Mouse (Mus musculus): ENCODE results near the gene Dohh. TPM values are rescaled to one million over a fixed set of nuclear protein-coding genes. Genes with fewer than 3 reads are reported as not detected.

The Dohh gene
- polyA plus RNA-seq, 1 experiment = 114 TPM

DNA sequence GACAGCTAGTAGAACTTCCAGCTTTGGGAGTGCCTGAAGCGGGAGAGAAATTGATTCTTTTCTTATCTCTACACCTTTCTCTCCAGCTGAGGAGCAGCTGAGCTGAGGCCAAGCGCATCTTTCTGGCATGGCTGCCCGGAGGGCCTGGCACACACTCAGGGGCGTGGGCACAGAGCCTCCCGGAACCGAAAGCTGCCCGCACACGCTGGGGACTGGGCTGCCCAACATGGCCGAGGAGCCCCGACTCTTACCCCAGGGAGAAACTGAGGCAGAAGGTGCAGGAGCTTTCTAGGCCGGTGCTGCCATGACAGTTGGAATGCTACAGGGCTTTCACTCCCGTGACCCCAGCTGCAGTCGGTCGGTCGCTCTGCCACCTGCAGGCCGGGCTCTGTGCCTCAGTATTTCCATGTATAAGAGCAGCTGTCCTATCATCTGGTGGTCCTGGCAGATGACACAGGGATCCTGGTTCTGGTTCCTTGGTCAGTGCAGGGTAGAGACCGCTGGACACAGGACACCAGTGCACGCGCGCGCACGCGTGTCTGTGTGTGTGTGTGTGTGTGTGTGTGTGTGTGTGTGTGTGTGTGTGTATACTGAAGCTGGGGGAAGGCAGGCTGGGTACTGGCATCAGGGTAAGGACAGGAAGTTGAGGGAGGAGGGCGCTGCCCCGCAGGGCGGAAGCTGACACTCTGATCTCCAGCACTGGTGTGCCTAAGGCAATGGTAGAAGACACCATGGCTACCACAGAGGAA is 49.5 kb downstream of the Dohh start:
- H3K36me3 ChIP-seq (replicated peaks; ENCODE audit: low read length) = no peaks in the 10 kb centered on the region

DNA sequence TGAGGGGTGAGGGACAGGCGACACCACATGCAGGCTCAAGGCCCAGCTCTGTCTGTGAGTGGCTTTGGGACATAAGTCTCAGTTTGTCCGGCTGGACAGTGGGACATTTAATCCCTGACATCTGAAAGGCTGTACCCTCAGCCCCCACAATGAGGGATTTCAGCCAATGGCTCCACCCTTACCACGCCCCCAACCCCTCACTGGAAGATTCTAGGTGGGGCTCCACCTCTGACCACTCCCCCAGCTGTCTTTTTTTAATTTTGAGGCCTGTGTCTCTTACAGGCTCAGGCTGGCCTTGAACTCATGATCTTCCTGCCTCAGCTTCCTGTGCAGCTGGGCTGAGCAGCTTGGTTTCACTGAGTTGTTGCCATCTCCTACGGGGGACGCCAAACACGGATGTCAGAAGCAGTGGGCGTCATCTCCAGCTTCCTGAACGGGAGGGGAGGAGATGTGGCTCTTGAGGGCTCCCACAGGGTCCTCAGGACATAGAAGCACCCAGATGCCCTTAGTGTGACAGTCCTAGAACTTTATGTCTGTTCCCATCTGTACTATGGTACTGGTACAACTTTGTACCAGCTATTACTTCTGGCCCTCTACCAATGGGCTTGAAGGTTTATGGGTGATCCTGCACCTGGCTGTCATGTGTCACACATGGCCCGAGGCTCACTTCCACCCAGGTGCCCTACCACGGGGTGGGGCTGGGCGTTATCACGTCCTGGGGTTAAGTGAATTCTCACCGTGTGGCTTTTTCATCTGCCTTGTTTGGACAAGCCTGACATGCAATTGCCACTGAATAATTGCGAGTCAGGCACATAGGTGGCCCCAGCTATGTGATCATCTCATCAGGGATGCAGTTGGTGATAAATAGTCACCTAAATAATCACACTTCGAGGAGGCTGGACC is 50.4 kb downstream of the Dohh start:
- TF ChIP-seq FLI1 (IDR thresholded peaks at IDR 0.05; ENCODE audit: low read length) (no peak), GATA1 (IDR thresholded peaks at IDR 0.05; ENCODE audit: borderline replicate concordance, low read length) (no peak)
- no peaks in the 10 kb centered on the region for H3K9me3 ChIP-seq
- no peaks in the 10 kb centered on the region for H3K36me3 ChIP-seq (replicated peaks; ENCODE audit: low read length)
- H3K27me3 ChIP-seq (replicated peaks) = no peaks in the 10 kb centered on the region
- H3K4me3 ChIP-seq (replicated peaks) = peak overlapping the region; percentile 57
- peaks cover 50% of the 10 kb centered on the region for H3K4me1 ChIP-seq

More for the DNA sequence above, 49.5 kb downstream of the Dohh start:
- Histone ChIP-seq H3K9me3 (no peaks in the 10 kb centered on the region), H3K4me1 (peaks cover 59% of the 10 kb centered on the region), H3K27me3 (replicated peaks) (no peaks in the 10 kb centered on the region), H3K4me3 (replicated peaks) (peak overlapping the region; percentile 59)
- TF ChIP-seq GATA1 (IDR thresholded peaks at IDR 0.05; ENCODE audit: borderline replicate concordance, low read length) (no peak), FLI1 (IDR thresholded peaks at IDR 0.05; ENCODE audit: low read length) (no peak)

DNA sequence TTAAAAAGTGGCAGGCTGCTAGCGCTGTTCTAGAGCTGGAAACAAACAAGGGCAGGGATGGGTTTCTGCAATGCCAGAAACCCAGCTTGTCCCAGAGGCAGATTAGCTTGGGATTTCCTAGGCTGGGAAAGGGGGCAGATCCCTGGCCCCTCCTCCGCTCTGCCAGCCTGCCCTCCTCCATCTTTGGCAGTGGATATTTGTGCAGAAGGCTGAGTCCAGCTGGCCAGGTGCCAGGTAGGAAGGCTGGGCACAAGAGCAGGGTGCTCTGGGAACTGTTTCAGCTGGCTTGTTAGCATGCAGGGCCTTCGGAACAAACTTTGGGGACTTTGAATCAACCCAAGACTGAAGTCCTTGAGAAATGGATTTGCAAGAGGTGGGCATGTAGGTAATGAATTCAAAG is 51.2 kb downstream of the Dohh start:
- Histone ChIP-seq H3K27me3 (replicated peaks) (peaks cover 3% of the 10 kb centered on the region), H3K9me3 (no peaks in the 10 kb centered on the region), H3K4me1 (peaks cover 47% of the 10 kb centered on the region), H3K36me3 (replicated peaks; ENCODE audit: low read length) (no peaks in the 10 kb centered on the region), H3K4me3 (replicated peaks) (no peak overlapping the region)
- TF ChIP-seq GATA1 (IDR thresholded peaks at IDR 0.05; ENCODE audit: borderline replicate concordance, low read length) (no peak), FLI1 (IDR thresholded peaks at IDR 0.05; ENCODE audit: low read length) (no peak)

Other genes with a start within 250 kb of the Dohh start
- gene Zbtb7a, start 249.2 kb upstream of the Dohh start, polyA plus RNA-seq (2012; ENCODE audit: insufficient read depth, low replicate concordance) = 100.0 and 136 TPM in 2 replicates
- 95.2 and 184 TPM in 2 replicates for gene Pias4, start 216.5 kb upstream of the Dohh start, polyA plus RNA-seq (2012; ENCODE audit: insufficient read depth, low replicate concordance)
- gene Eef2, start 207.8 kb upstream of the Dohh start, polyA plus RNA-seq (2012; ENCODE audit: insufficient read depth, low replicate concordance) = 439 and 1,295 TPM in 2 replicates
- gene Dapk3, start 201.4 kb upstream of the Dohh start, polyA plus RNA-seq (2012; ENCODE audit: insufficient read depth, low replicate concordance) = 168 TPM in 2 replicates
- not detected in 2 replicates for gene 4930442H23Rik, start 200.6 kb upstream of the Dohh start, polyA plus RNA-seq (2012; ENCODE audit: insufficient read depth, low replicate concordance)
- not detected in 2 replicates for gene Nmrk2, start 182.4 kb upstream of the Dohh start, polyA plus RNA-seq (2012; ENCODE audit: insufficient read depth, low replicate concordance)
- not detected in 2 replicates for gene Atcay, start 153.6 kb upstream of the Dohh start, polyA plus RNA-seq (2012; ENCODE audit: insufficient read depth, low replicate concordance)
- 1.4 TPM in 1 of 2 replicates, not detected in the other for gene Zfr2, start 151.3 kb upstream of the Dohh start, polyA plus RNA-seq (2012; ENCODE audit: insufficient read depth, low replicate concordance)
- gene Matk, start 131.5 kb upstream of the Dohh start, polyA plus RNA-seq (2012; ENCODE audit: insufficient read depth, low replicate concordance) = 6.2 and 21.4 TPM in 2 replicates
- 458 and 769 TPM in 2 replicates for gene Mrpl54, start 117.5 kb upstream of the Dohh start, polyA plus RNA-seq (2012; ENCODE audit: insufficient read depth, low replicate concordance)
- gene Apba3, start 117.5 kb upstream of the Dohh start, polyA plus RNA-seq (2012; ENCODE audit: insufficient read depth, low replicate concordance) = 93.1 and 154 TPM in 2 replicates
- gene Tjp3, start 92.8 kb upstream of the Dohh start, polyA plus RNA-seq (2012; ENCODE audit: insufficient read depth, low replicate concordance) = 4.6 and 5.5 TPM in 2 replicates
- gene Pip5k1c, start 91.5 kb upstream of the Dohh start, polyA plus RNA-seq (2012; ENCODE audit: insufficient read depth, low replicate concordance) = 124 and 136 TPM in 2 replicates
- gene Cactin, start 63.3 kb upstream of the Dohh start, polyA plus RNA-seq (2012; ENCODE audit: insufficient read depth, low replicate concordance) = 76.5 and 78.5 TPM in 2 replicates
- 87.5 and 153 TPM in 2 replicates for gene Tbxa2r, start 55.7 kb upstream of the Dohh start, polyA plus RNA-seq (2012; ENCODE audit: insufficient read depth, low replicate concordance)
- gene Gipc3, start 41.2 kb upstream of the Dohh start, polyA plus RNA-seq (2012; ENCODE audit: insufficient read depth, low replicate concordance) = 2.9 and 11.0 TPM in 2 replicates
- 302 and 601 TPM in 2 replicates for gene Hmg20b, start 33.9 kb upstream of the Dohh start, polyA plus RNA-seq (2012; ENCODE audit: insufficient read depth, low replicate concordance)
- 20.2 and 44.1 TPM in 2 replicates for gene Mfsd12, start 26.9 kb upstream of the Dohh start, polyA plus RNA-seq (2012; ENCODE audit: insufficient read depth, low replicate concordance)
- 30.6 and 109 TPM in 2 replicates for gene 4930404N11Rik, start 18.6 kb upstream of the Dohh start, polyA plus RNA-seq (2012; ENCODE audit: insufficient read depth, low replicate concordance)
- 71.2 and 72.9 TPM in 2 replicates for gene Fzr1, start 5.9 kb upstream of the Dohh start, polyA plus RNA-seq (2012; ENCODE audit: insufficient read depth, low replicate concordance)
- 0.89 TPM in 1 of 2 replicates, not detected in the other for gene Gm48551, start within 50 bp of the Dohh start, polyA plus RNA-seq (2012; ENCODE audit: insufficient read depth, low replicate concordance)
- gene Gm48552, start 4.6 kb downstream of the Dohh start, polyA plus RNA-seq (2012; ENCODE audit: insufficient read depth, low replicate concordance) = 8.4 TPM in 1 of 2 replicates, not detected in the other
- gene Smim24, start 8.6 kb downstream of the Dohh start, polyA plus RNA-seq (2012; ENCODE audit: insufficient read depth, low replicate concordance) = 4.4 TPM in 1 of 2 replicates, not detected in the other
- 184 and 257 TPM in 2 replicates for gene Nfic, start 71.2 kb downstream of the Dohh start, polyA plus RNA-seq (2012; ENCODE audit: insufficient read depth, low replicate concordance)
- 1.3 and 3.3 TPM in 2 replicates for gene Celf5, start 98.3 kb downstream of the Dohh start, polyA plus RNA-seq (2012; ENCODE audit: insufficient read depth, low replicate concordance)
- 145 and 508 TPM in 2 replicates for gene Ncln, start 112.0 kb downstream of the Dohh start, polyA plus RNA-seq (2012; ENCODE audit: insufficient read depth, low replicate concordance)
- 7.4 and 9.1 TPM in 2 replicates for gene S1pr4, start 115.7 kb downstream of the Dohh start, polyA plus RNA-seq (2012; ENCODE audit: insufficient read depth, low replicate concordance)
- gene Gna15, start 139.8 kb downstream of the Dohh start, polyA plus RNA-seq (2012; ENCODE audit: insufficient read depth, low replicate concordance) = 31.7 and 48.4 TPM in 2 replicates
- 7.3 and 10.2 TPM in 2 replicates for gene Gna11, start 160.8 kb downstream of the Dohh start, polyA plus RNA-seq (2012; ENCODE audit: insufficient read depth, low replicate concordance)
- gene Aes, start 175.1 kb downstream of the Dohh start, polyA plus RNA-seq (2012; ENCODE audit: insufficient read depth, low replicate concordance) = 2,412 and 5,687 TPM in 2 replicates
- gene Tle2, start 190.1 kb downstream of the Dohh start, polyA plus RNA-seq (2012; ENCODE audit: insufficient read depth, low replicate concordance) = 18.9 and 34.3 TPM in 2 replicates
- gene Tle6, start 216.6 kb downstream of the Dohh start, polyA plus RNA-seq (2012; ENCODE audit: insufficient read depth, low replicate concordance) = 69.5 and 166 TPM in 2 replicates
- gene BC025920, start 221.8 kb downstream of the Dohh start, polyA plus RNA-seq (2012; ENCODE audit: insufficient read depth, low replicate concordance) = not detected in 2 replicates
- 121 and 174 TPM in 2 replicates for gene Sirt6, start 243.4 kb downstream of the Dohh start, polyA plus RNA-seq (2012; ENCODE audit: insufficient read depth, low replicate concordance)
- gene Ankrd24, start 244.1 kb downstream of the Dohh start, polyA plus RNA-seq (2012; ENCODE audit: insufficient read depth, low replicate concordance) = 13.7 and 17.3 TPM in 2 replicates

Measured in megakaryocyte, embryonic 14.5 days (primary cell).